Mouse (Mus musculus) limb, embryonic 14.5 days (tissue): ENCODE results near the gene Il18r1. TPM values are rescaled to one million over a fixed set of nuclear protein-coding genes. Genes with fewer than 3 reads are reported as not detected.

Source experiments
- ATAC-seq: fragments of 200-750 bp; cut with Nextera tagmentation; 2 replicates; pipeline ENCODE4 v1.8.0; 2017; ENCODE audit warnings: low read depth, moderate number of reproducible peaks, moderate TSS enrichment; ENCODE audit not compliant: low FRiP score
- DNase-seq: peaks from one replicate; pipeline ENCODE4 v3.0.0-alpha.2; 2015; ENCODE audit warnings: low spot score
- H3K27ac ChIP-seq: fragments of 300-500 bp; sonication (generic); replicated peaks from 2 replicates; pipeline ENCODE4 v1.5.1; 2014; ENCODE audit warnings: low read depth, mild to moderate bottlenecking, low read length, moderate library complexity, mixed read lengths
- H3K27me3 ChIP-seq: fragments of 300-500 bp; sonication (generic); 2 replicates; pipeline ENCODE4 v1.6.1; 2014; ENCODE audit warnings: low read length, mixed read lengths; ENCODE audit not compliant: control insufficient read depth, insufficient read depth
- H3K36me3 ChIP-seq: fragments of 300-500 bp; sonication (generic); 2 replicates; pipeline ENCODE4 v1.6.1; 2014; ENCODE audit warnings: mild to moderate bottlenecking, low read length, moderate library complexity, mixed read lengths; ENCODE audit not compliant: control insufficient read depth, insufficient read depth
- H3K4me1 ChIP-seq: fragments of 300-500 bp; sonication (generic); 2 replicates; pipeline ENCODE4 v1.6.1; 2014; ENCODE audit warnings: antibody characterized with exemption, low read length, mixed read lengths; ENCODE audit not compliant: control insufficient read depth, insufficient read depth
- H3K4me2 ChIP-seq: fragments of 300-500 bp; sonication (generic); replicated peaks from 2 replicates; pipeline ENCODE4 v1.6.1; 2014; ENCODE audit warnings: low read depth, mild to moderate bottlenecking, low read length, moderate library complexity; ENCODE audit not compliant: severe bottlenecking
- H3K4me3 ChIP-seq: fragments of 300-500 bp; sonication (generic); replicated peaks from 2 replicates; pipeline ENCODE4 v1.5.1; 2014; ENCODE audit warnings: low read length
- H3K9ac ChIP-seq: fragments of 300-500 bp; sonication (generic); 2 replicates; pipeline ENCODE4 v1.6.1; 2014; ENCODE audit warnings: mild to moderate bottlenecking, low read depth, low read length, moderate library complexity; ENCODE audit not compliant: severe bottlenecking
- H3K9me3 ChIP-seq: fragments of 300-500 bp; sonication (generic); 2 replicates; pipeline ENCODE4 v1.6.1; 2016; ENCODE audit warnings: low read length; ENCODE audit not compliant: control insufficient read depth
- POLR2A ChIP-seq: fragments of 200-500 bp; IDR thresholded peaks from 2 replicates; pipeline ENCODE4 v1.8.0; 2012; ENCODE audit warnings: inconsistent platforms, mild to moderate bottlenecking, moderate library complexity, borderline replicate concordance; ENCODE audit not compliant: insufficient read depth, insufficient read length; ENCODE audit errors: extremely low read depth
- WGBS: fragments of 180-500 bp; shearing (Covaris S2); extraction: QIAGEN DNeasy Blood & Tissue Kit; methylation state at CpG from one replicate; pipeline ENCODE4 v1.1.7; 2014; 5-methylcytosine and 5-hydroxymethylcytosine counted together
- polyA plus RNA-seq, 2 experiments: library from polyadenylated mRNA; depleted of rRNA in 1 of 2; stranded (reverse) in 1 of 2; unstranded in 1 of 2; fragments of >200 nt; fragmentation: Nextera tagmentation in 1 of 2; extraction: Ambion mirVana in 1 of 2; gene quantifications; 2 replicates each; pipeline versions ENCODE4 v1.2.1 to v1.2.3; 2012 to 2014

Gene Il18r1
- polyA plus RNA-seq (2012; rRNA removed) (0.06 and 0.29 TPM in 2 replicates), polyA plus RNA-seq (2014; fragmentation: Nextera tagmentation; extraction: Ambion mirVana) (0.34 TPM in 1 of 2 replicates, not detected in the other)

- TF ChIP-seq POLR2A: no peak
- WGBS: 45% methylated on average over 20 of the region's 20 CpGs
- Histone ChIP-seq H3K4me2 (no peak within 1 kb of the TSS), H3K9me3 (no peaks in the 10 kb centered on the region), H3K36me3 (no peaks in the 10 kb centered on the region), H3K4me3 (no peak within 1 kb of the TSS), H3K27me3 (no peaks in the 10 kb centered on the region), H3K9ac (no peak within 1 kb of the TSS), H3K4me1 (no peaks in the 10 kb centered on the region), H3K27ac (no peak within 1 kb of the TSS)
- no peak for ATAC-seq
- DNase-seq: no peak
Measured at GRCm38 (mm10) chr1:40465477-40466430, at the start of gene Il18r1. Gene Il18r1, plus strand, starts transcription at chr1:40465552.

- Histone ChIP-seq H3K4me1 (no peaks in the 10 kb centered on the region), H3K27me3 (no peaks in the 10 kb centered on the region), H3K36me3 (no peaks in the 10 kb centered on the region), H3K4me3 (no peak overlapping the region), H3K9ac (no peak overlapping the region), H3K9me3 (no peaks in the 10 kb centered on the region), H3K27ac (no peak overlapping the region), H3K4me2 (no peak overlapping the region)
- no peak for TF ChIP-seq POLR2A
- 96% methylated on average over 2 of the region's 2 CpGs for WGBS
- no peak for DNase-seq
- ATAC-seq: no peak
Measured at GRCm38 (mm10) chr1:40417034-40417433, 48.3 kb upstream of the Il18r1 start.

GRCm38 (mm10) chr1:40418512-40418911 lies 46.8 kb upstream of the Il18r1 start:
- Histone ChIP-seq H3K27me3 (no peaks in the 10 kb centered on the region), H3K4me1 (no peaks in the 10 kb centered on the region), H3K9me3 (no peaks in the 10 kb centered on the region), H3K4me3 (no peak overlapping the region), H3K27ac (no peak overlapping the region), H3K36me3 (no peaks in the 10 kb centered on the region), H3K4me2 (no peak overlapping the region), H3K9ac (no peak overlapping the region)
- TF ChIP-seq POLR2A: no peak
- ATAC-seq (no peak), DNase-seq (no peak)
- WGBS: 78% methylated on average over 5 of the region's 5 CpGs

GRCm38 (mm10) chr1:40423892-40424291 lies 41.5 kb upstream of the Il18r1 start:
- Histone ChIP-seq H3K4me3 (no peak overlapping the region), H3K27ac (no peak overlapping the region), H3K36me3 (no peaks in the 10 kb centered on the region), H3K4me2 (no peak overlapping the region), H3K27me3 (no peaks in the 10 kb centered on the region), H3K4me1 (no peaks in the 10 kb centered on the region), H3K9ac (no peak overlapping the region), H3K9me3 (no peaks in the 10 kb centered on the region)
- WGBS: 85% methylated on average over 6 of the region's 6 CpGs
- DNase-seq (no peak), ATAC-seq (no peak)
- TF ChIP-seq POLR2A: no peak

- DNase-seq: no peak
- no peaks in the 10 kb centered on the region for H3K9me3 ChIP-seq
- H3K27ac ChIP-seq: no peak overlapping the region
- no peak for ATAC-seq
- H3K27me3 ChIP-seq: no peaks in the 10 kb centered on the region
- no peak for TF ChIP-seq POLR2A
- H3K36me3 ChIP-seq: no peaks in the 10 kb centered on the region
- no peak overlapping the region for H3K4me2 ChIP-seq
- no peak overlapping the region for H3K9ac ChIP-seq
- H3K4me3 ChIP-seq: no peak overlapping the region
- no peaks in the 10 kb centered on the region for H3K4me1 ChIP-seq
- WGBS: 91% methylated on average over 9 of the region's 9 CpGs
Measured at GRCm38 (mm10) chr1:40427270-40427669, 38.1 kb upstream of the Il18r1 start.
